Mouse (Mus musculus) right cerebral cortex, postnatal 14 days (tissue): ENCODE results near the gene Ccdc106.
"Not testable (repeated sequence)": the region's sequence is repeated elsewhere in the genome, so short reads cannot be mapped to it uniquely, and the experiment has no call there.

Experiments used
- DNase-seq: peaks from one replicate; pipeline ENCODE4 v3.0.0; 2022

Ccdc106 gene

GRCm38 (mm10) chr7:5052931-5053343 is 32.6 kb downstream of the Ccdc106 start:
- DNase-seq: peak; percentile 35

- peak; percentile 38 for DNase-seq
These were observed 33.3 kb downstream of the Ccdc106 start for GRCm38 (mm10) chr7:5053456-5054179.

GRCm38 (mm10) chr7:5056651-5057263 is 36.4 kb downstream of the Ccdc106 start:
- DNase-seq: peak; percentile 70

GRCm38 (mm10) chr7:5057381-5057780 is 37.0 kb downstream of the Ccdc106 start:
- DNase-seq: no peak

GRCm38 (mm10) chr7:5057804-5058203 is 37.5 kb downstream of the Ccdc106 start:
- peak; percentile 31 for DNase-seq

GRCm38 (mm10) chr7:5058631-5059030 is 38.3 kb downstream of the Ccdc106 start:
- no peak for DNase-seq

- no peak for DNase-seq
These were observed 39.1 kb downstream of the Ccdc106 start for GRCm38 (mm10) chr7:5059421-5059820.

GRCm38 (mm10) chr7:5060239-5060731 is 39.9 kb downstream of the Ccdc106 start:
- peak; percentile 77 for DNase-seq

- DNase-seq: peak; percentile 100
These were observed 40.8 kb downstream of the Ccdc106 start for GRCm38 (mm10) chr7:5060944-5061773.

- DNase-seq: peak; percentile 97
These were observed 41.5 kb downstream of the Ccdc106 start, which contains the start of gene U2af2 for GRCm38 (mm10) chr7:5061774-5062359. Gene U2af2 (plus strand): TSS chr7:5062143.

GRCm38 (mm10) chr7:5062360-5063001 is 42.1 kb downstream of the Ccdc106 start:
- peak; percentile 72 for DNase-seq

GRCm38 (mm10) chr7:5064886-5065285 is 44.5 kb downstream of the Ccdc106 start:
- no peak for DNase-seq

GRCm38 (mm10) chr7:5073586-5073985 is 53.2 kb downstream of the Ccdc106 start:
- no peak for DNase-seq

GRCm38 (mm10) chr7:5074984-5075383 is 54.6 kb downstream of the Ccdc106 start:
- no peak for DNase-seq

GRCm38 (mm10) chr7:5076931-5077330 is 56.6 kb downstream of the Ccdc106 start:
- DNase-seq: no peak

- DNase-seq: not testable (repeated sequence)
These were observed 59.1 kb downstream of the Ccdc106 start for GRCm38 (mm10) chr7:5079365-5080009.

- peak; percentile 97 for DNase-seq
These were observed 59.8 kb downstream of the Ccdc106 start, which contains the start of gene Epn1 for GRCm38 (mm10) chr7:5080010-5080751. Gene Epn1 (plus strand): TSS chr7:5080235.

- DNase-seq: no peak
These were observed 60.5 kb downstream of the Ccdc106 start for GRCm38 (mm10) chr7:5080815-5081214.

- no peak for DNase-seq
These were observed 60.9 kb downstream of the Ccdc106 start for GRCm38 (mm10) chr7:5081241-5081640.

GRCm38 (mm10) chr7:5081939-5082338 is 61.6 kb downstream of the Ccdc106 start:
- DNase-seq: no peak
